Mouse (Mus musculus) left cerebral cortex, adult 11 months (tissue): Measurements from ENCODE around the gene Zfp988.
"Not testable (repeated sequence)": the region's sequence is repeated elsewhere in the genome, so short reads cannot be mapped to it uniquely, and the experiment has no call there.

Source experiments
- DNase-seq: peaks from one replicate; pipeline ENCODE4 v3.0.0; 2022; ENCODE audit warnings: low spot score

Zfp988 gene

GRCm38 (mm10) chr4:147343042-147343908 lies 37.8 kb downstream of the Zfp988 start:
- DNase-seq, result not testable (repeated sequence)

- not testable (repeated sequence) for DNase-seq
Observed at GRCm38 (mm10) chr4:147345061-147345554, 39.6 kb downstream of the Zfp988 start.

DNA sequence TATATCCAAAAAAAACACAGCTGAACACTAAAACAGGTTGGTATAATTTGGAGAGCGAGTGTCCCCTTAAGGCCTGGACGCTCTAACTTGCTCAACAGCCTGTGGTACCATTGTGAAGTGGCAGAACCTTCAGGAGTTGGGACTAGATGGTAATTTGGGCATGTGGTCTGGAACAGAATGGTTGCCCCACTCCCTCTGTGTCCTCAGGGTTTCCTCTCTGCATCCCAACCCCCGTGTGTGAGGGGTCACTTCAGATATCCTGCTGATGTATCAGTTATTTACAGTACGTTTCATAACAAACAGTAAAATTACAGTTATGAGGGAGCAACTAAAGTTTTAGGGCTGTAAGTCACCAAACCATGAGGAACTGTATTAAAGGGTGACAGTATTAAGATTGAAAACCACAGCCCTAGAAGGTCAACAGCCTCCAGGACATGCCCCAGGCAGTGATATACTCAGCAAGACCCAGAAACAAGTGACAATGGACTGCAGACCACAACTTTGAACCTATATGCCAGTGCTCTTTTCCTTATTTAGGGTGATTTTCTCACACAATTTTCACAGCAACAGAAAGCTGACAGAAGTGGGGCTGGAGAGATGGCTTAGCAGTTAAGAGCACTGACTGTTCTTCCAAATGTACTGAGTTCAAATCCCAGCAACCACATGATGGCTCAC lies 41.0 kb downstream of the Zfp988 start:
- not testable (repeated sequence) for DNase-seq

- not testable (repeated sequence) for DNase-seq
Observed at GRCm38 (mm10) chr4:147347300-147347699, 41.8 kb downstream of the Zfp988 start.

GRCm38 (mm10) chr4:147347880-147348279 lies 42.4 kb downstream of the Zfp988 start:
- DNase-seq, result not testable (repeated sequence)

DNA sequence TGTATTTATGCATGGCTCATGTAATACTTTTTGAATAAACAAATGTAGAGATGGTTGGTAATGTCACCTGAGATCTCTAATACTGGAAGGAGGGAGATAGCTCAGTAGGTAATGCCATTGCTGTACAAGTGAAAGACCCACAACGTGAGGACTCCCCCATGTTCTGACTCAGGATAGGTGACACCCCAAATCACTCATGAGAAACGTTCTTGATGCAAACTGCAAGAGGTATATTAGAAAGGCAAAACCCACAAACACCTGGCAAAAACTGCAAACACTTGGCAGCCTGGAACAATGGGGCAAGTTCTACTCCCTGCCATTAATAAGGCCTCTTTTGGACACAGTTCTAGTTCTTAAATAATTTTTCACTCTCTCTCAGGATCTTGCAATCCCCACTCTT lies 42.9 kb downstream of the Zfp988 start:
- not testable (repeated sequence) for DNase-seq

- not testable (repeated sequence) for DNase-seq
Observed at GRCm38 (mm10) chr4:147348906-147349686, 43.6 kb downstream of the Zfp988 start.

DNA sequence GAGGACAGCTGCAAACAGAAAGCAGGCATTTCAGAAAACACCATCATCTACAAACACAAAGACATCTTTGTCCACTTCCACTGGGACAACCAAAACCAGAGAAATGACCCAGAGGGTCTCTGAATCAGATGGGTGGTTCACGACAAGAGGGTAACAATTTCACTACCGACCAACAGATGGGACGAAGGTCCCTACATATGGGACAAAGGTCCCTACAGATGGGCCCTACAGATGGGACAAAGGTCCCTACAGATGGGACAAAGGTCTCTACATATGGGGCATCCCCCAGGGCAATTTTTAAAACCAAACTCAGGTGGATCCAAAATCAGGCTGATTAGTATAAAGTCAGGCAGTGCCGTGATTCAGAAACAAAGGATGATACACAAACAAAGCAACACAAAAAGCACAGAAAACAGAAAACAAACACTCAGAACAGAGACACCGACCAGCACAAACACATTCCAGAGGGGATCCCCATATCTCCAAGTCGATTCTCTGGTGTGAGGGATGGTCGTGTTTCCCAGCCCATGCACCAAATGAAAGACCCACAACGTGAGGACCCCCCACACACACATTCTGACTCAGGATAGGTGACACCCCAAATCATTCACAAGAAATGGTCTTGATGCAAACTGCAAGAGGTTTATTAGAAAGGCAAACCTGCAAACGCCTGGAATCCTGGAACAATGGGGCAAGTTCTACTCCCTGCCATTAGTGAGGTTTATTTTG lies 44.4 kb downstream of the Zfp988 start:
- not testable (repeated sequence) for DNase-seq

DNA sequence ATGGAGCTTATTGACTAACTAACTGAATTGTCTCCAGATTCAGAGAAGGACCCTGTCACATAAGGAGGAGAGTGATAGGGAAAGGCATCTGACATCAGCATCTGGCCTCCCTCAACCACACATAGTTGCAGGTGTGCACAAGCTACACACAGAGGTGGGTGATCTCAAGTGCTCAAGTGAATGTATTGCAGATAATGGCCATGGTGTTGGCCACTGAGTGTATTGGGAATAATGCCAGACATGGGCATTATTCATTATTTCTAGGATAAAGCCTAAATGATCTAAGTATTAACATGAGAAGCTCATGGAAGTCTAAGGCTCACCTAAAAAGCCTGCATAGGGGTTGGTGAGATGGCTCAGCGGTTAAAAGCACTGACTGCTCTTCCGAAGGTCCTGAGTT lies 45.1 kb downstream of the Zfp988 start:
- not testable (repeated sequence) for DNase-seq

DNA sequence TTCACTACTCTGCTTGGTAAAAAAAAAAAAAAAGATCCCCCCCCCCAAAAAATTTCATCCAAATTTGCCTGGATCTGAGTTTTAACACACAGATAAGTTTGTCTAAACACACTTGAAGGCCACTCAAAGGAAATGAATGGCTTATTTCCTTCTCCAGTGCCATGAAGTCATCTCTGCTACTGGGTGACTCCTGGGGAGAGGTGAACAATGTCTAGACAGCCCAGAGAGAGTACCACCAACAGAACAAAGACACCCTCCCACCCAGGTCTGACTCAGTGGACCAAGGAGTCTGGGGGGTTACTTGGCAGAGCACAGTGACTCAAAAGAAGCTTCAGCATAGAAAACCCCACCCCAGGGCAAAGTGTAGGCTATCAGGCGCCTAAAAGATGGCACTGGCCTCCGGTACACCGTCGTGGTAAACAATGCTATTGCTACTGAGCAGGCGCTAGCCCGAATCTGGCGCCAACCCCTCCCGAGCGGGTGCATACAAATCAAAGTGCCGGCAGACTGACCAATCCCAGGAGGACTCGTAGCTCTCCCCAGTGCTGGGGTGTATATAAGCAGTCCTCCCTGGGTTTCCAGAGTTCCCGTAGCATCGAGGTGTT lies 46.0 kb downstream of the Zfp988 start:
- not testable (repeated sequence) for DNase-seq

DNA sequence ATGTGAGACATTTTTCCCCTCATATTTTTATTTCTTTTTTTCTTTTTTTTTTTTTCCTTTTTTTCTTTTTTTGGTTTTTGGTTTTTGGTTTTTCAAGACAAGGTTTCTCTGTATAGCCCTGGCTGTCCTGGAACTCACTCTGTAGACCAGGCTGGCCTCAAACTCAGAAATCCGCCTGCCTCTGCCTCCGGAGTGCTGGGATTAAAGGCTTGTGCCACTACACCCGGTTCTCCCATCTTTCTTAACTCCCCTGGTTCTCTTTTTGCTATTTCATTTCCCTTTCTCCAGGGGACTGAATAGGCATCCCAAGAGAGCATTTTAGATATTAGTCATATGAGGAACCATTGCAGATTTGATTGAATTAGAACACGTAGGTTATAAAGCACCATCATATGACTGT lies 48.2 kb downstream of the Zfp988 start:
- not testable (repeated sequence) for DNase-seq

DNA sequence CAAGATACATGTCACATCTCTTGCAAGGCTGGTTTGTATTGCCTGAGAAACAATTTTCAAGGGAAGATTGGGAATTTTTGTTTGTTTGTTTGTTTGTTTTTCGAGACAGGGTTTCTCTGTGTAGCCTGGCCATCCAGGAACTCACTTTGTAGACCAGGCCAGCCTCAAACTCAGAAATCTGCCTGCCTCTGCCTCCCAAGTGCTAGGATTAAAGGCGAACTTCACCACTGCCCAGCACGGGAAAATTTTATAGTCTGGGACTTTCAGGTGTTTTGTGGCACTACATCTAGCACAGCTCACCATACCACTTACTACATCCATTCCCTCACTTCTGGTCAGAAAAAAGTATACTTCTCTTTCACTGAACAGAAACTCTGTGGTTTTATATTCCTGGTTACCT lies 50.6 kb downstream of the Zfp988 start:
- DNase-seq, result not testable (repeated sequence)

GRCm38 (mm10) chr4:147357195-147357594 lies 51.7 kb downstream of the Zfp988 start:
- not testable (repeated sequence) for DNase-seq

DNA sequence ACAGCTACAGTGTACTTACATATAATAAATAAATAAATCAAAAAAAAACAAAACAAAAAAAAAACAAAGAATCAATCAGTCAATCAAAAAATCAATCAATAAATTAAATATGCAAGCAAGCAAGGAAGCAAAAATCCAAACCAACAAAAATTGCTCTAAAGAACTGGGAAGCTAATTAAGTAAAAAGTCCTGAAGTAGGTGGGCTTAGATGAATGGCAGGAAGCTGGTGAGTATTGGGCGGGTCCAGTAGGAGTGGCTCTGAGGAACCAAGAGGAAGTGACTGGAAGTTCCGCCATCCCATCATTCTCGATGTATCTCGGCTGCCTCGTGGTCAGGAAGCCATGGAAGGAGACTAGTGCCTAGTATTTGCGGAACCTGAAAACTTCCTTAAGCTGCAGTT lies 55.5 kb downstream of the Zfp988 start, which contains the start of gene Zfp978:
Gene Zfp978, plus strand, starts transcription at position 301 of the 400 bp plus-strand sequence.
- not testable (repeated sequence) for DNase-seq

DNA sequence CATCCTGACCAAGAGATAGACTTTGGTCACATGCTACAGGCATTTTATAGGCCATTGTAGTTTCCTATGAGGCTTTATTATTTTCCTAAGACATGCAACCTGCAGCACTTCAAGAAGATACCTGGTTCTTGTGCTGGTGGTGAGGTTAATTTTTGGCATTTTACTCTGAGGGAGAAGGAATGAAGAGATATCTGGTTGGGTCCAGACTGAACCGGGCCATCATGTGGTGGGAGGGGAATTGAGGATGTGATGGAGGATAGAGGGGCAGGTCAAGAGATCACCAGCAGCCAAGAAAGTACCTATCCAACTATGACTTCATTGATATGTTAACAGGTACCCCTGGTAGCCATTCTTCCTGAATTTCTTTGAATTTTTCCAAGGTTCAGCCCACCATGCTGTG lies 56.4 kb downstream of the Zfp988 start:
- not testable (repeated sequence) for DNase-seq

- DNase-seq, result not testable (repeated sequence)
Observed at GRCm38 (mm10) chr4:147369564-147369963, 64.1 kb downstream of the Zfp988 start.

GRCm38 (mm10) chr4:147383199-147383598 lies 77.7 kb downstream of the Zfp988 start:
- DNase-seq, result not testable (repeated sequence)
